Mouse (Mus musculus) heart, postnatal 0 days (tissue): ENCODE results near the gene Nxpe5. TPM values are rescaled to one million over a fixed set of nuclear protein-coding genes. Genes with fewer than 3 reads are reported as not detected.

Source experiments
- ATAC-seq: fragments of 200-750 bp; cut with Nextera tagmentation; 2 replicates; pipeline ENCODE4 v1.8.0; 2017; ENCODE audit warnings: low read depth, moderate number of reproducible peaks, moderate library complexity; ENCODE audit not compliant: insufficient read depth
- DNase-seq: peaks from one replicate; pipeline ENCODE4 v3.0.0-alpha.2; 2016; ENCODE audit warnings: low spot score
- H3K27ac ChIP-seq: fragments of 300-500 bp; sonication (generic); 2 replicates; pipeline ENCODE4 v1.5.1; 2014; ENCODE audit warnings: low read depth, mild to moderate bottlenecking
- H3K27me3 ChIP-seq: fragments of 300-500 bp; sonication (generic); 2 replicates; pipeline ENCODE4 v1.6.1; 2014; ENCODE audit warnings: low read length, mixed read lengths; ENCODE audit not compliant: control insufficient read depth, insufficient read depth
- H3K36me3 ChIP-seq: fragments of 300-500 bp; sonication (generic); replicated peaks from 2 replicates; pipeline ENCODE4 v1.6.1; 2014; ENCODE audit warnings: low read length, mixed read lengths; ENCODE audit not compliant: control insufficient read depth, insufficient read depth
- H3K4me1 ChIP-seq: fragments of 300-500 bp; sonication (generic); 2 replicates; pipeline ENCODE4 v1.6.1; 2014; ENCODE audit warnings: antibody characterized with exemption; ENCODE audit not compliant: control insufficient read depth, insufficient read depth
- H3K4me2 ChIP-seq: fragments of 300-500 bp; sonication (generic); 2 replicates; pipeline ENCODE4 v1.6.1; 2014; ENCODE audit warnings: low read depth, mild to moderate bottlenecking, low read length, moderate library complexity
- H3K4me3 ChIP-seq: fragments of 300-500 bp; sonication (generic); 2 replicates; pipeline ENCODE4 v1.5.1; 2014; ENCODE audit warnings: low read depth, low read length
- H3K9ac ChIP-seq: fragments of 300-500 bp; sonication (generic); replicated peaks from 2 replicates; pipeline ENCODE4 v1.6.1; 2014; ENCODE audit warnings: low read depth, low read length, mixed read lengths
- H3K9me3 ChIP-seq: fragments of 300-500 bp; sonication (generic); replicated peaks from 2 replicates; pipeline ENCODE4 v1.6.1; 2016; ENCODE audit warnings: low read length; ENCODE audit not compliant: control insufficient read depth
- CTCF ChIP-seq: IDR thresholded peaks from 2 replicates; pipeline ENCODE4 v1.5.1; 2016; ENCODE audit warnings: antibody characterized with exemption, control low read depth, low read depth
- EP300 ChIP-seq: IDR thresholded peaks from 2 replicates; pipeline ENCODE4 v1.6.1; 2016; ENCODE audit warnings: antibody characterized with exemption, low read depth
- WGBS: fragments of 180-500 bp; shearing (Covaris S2); extraction: QIAGEN DNeasy Blood & Tissue Kit; methylation state at CpG from one replicate; pipeline ENCODE4 v1.1.7; 2014; 5-methylcytosine and 5-hydroxymethylcytosine counted together
- polyA plus RNA-seq: library from polyadenylated mRNA; unstranded; fragments of >200 nt; fragmentation: Nextera tagmentation; extraction: Ambion mirVana; gene quantifications from 2 replicates; pipeline ENCODE4 v1.2.1, GENCODE M21; 2015
- total RNA-seq: library from RNA; depleted of rRNA; stranded (reverse); fragments of >200 nt; gene quantifications from 2 replicates; pipeline ENCODE4 v1.2.3, GENCODE M21; 2014; ENCODE audit warnings: low replicate concordance

Nxpe5 gene
- total and polyA plus RNA-seq, 2 experiments from 2014 or later, result 0.07 to 0.76 TPM

- Histone ChIP-seq H3K27me3 (no peaks in the 10 kb centered on the region), H3K4me1 (peaks cover 5% of the 10 kb centered on the region; the same call in 1 of the 2 replicates), H3K9ac (no peak overlapping the region), H3K4me2 (no peak overlapping the region), H3K9me3 (no peaks in the 10 kb centered on the region), H3K4me3 (no peak overlapping the region), H3K36me3 (no peaks in the 10 kb centered on the region), H3K27ac (no peak overlapping the region)
- ATAC-seq (no peak), DNase-seq (no peak)
- TF ChIP-seq EP300 (no peak), CTCF (no peak)
- 79% methylated on average over 12 of the region's 12 CpGs for WGBS
These were observed 25.4 kb downstream of the Nxpe5 start for GRCm38 (mm10) chr5:138251144-138251543.

- Histone ChIP-seq H3K4me2 (no peak overlapping the region), H3K4me1 (peaks cover 9% of the 10 kb centered on the region; the same call in 1 of the 2 replicates), H3K9ac (no peak overlapping the region), H3K27me3 (no peaks in the 10 kb centered on the region), H3K9me3 (no peaks in the 10 kb centered on the region), H3K4me3 (no peak overlapping the region), H3K27ac (no peak overlapping the region), H3K36me3 (no peaks in the 10 kb centered on the region; the same call in 1 of the 2 replicates)
- TF ChIP-seq CTCF, result no peak
- no peak for TF ChIP-seq EP300
- no peak for ATAC-seq
- WGBS, result 85% methylated on average over 3 of the region's 3 CpGs
- DNase-seq, result no peak
These were observed 27.4 kb downstream of the Nxpe5 start for GRCm38 (mm10) chr5:138253061-138253460.

- no peaks in the 10 kb centered on the region for H3K9me3 ChIP-seq
- H3K27me3 ChIP-seq, result no peaks in the 10 kb centered on the region
- H3K36me3 ChIP-seq, result peaks cover 15% of the 10 kb centered on the region
- H3K4me2 ChIP-seq, result peak within 1 kb of the TSS; percentile 85
- peak within 1 kb of the TSS; percentile 54 for H3K9ac ChIP-seq
- TF ChIP-seq EP300 (no peak), CTCF (no peak)
- peak within 1 kb of the TSS; percentile 70 for H3K4me3 ChIP-seq
- DNase-seq (peak; percentile 97), ATAC-seq (peak; percentile 100)
- under 1% methylated on average over 38 of the region's 38 CpGs for WGBS
- H3K4me1 ChIP-seq, result peaks cover 9% of the 10 kb centered on the region; the same call in 1 of the 2 replicates
- H3K27ac ChIP-seq, result peak within 1 kb of the TSS; percentile 72
These were observed 29.8 kb downstream of the Nxpe5 start, which contains the start of gene Lamtor4 for GRCm38 (mm10) chr5:138255353-138256093. TSS of gene Lamtor4 (plus strand) at chr5:138255482.

- ATAC-seq (no peak; the same call in none of the 2 replicates), DNase-seq (no peak)
- H3K9me3 ChIP-seq, result no peaks in the 10 kb centered on the region
- H3K27ac ChIP-seq, result peak overlapping the region; percentile 72
- H3K4me1 ChIP-seq, result peaks cover 9% of the 10 kb centered on the region; the same call in 1 of the 2 replicates
- WGBS, result 10% methylated on average over 7 of the region's 7 CpGs
- H3K9ac ChIP-seq, result peak overlapping the region; percentile 54
- peaks cover 21% of the 10 kb centered on the region for H3K36me3 ChIP-seq
- peak overlapping the region; percentile 85 for H3K4me2 ChIP-seq
- TF ChIP-seq CTCF (no peak), EP300 (no peak)
- peak overlapping the region; percentile 70 for H3K4me3 ChIP-seq
- H3K27me3 ChIP-seq, result no peaks in the 10 kb centered on the region
These were observed 30.4 kb downstream of the Nxpe5 start for GRCm38 (mm10) chr5:138256094-138256467.

- Histone ChIP-seq H3K36me3 (peaks cover 29% of the 10 kb centered on the region), H3K27ac (no peak overlapping the region), H3K9me3 (no peaks in the 10 kb centered on the region), H3K9ac (no peak overlapping the region), H3K27me3 (no peaks in the 10 kb centered on the region), H3K4me3 (no peak overlapping the region), H3K4me1 (peaks cover 9% of the 10 kb centered on the region; the same call in 1 of the 2 replicates), H3K4me2 (no peak overlapping the region)
- 80% methylated on average over 10 of the region's 10 CpGs for WGBS
- ATAC-seq (no peak), DNase-seq (no peak)
- TF ChIP-seq CTCF (no peak), EP300 (no peak)
These were observed 31.4 kb downstream of the Nxpe5 start for GRCm38 (mm10) chr5:138256966-138257584.
